Mouse (Mus musculus) thymus, adult 2 months (tissue): ENCODE data around the gene Il13. TPM values are rescaled to one million over a fixed set of nuclear protein-coding genes. Genes with fewer than 3 reads are reported as not detected.

ENCODE experiments used
- DNase-seq: peaks from one replicate; pipeline ENCODE4 v3.0.0; 2021
- H3K27ac ChIP-seq: fragments of 200-500 bp; 2 replicates; pipeline ENCODE4 v1.5.1; 2012; ENCODE audit warnings: low read length, control low read depth; ENCODE audit not compliant: control insufficient read depth, insufficient read depth
- H3K27me3 ChIP-seq: fragments of 200-500 bp; 2 replicates; pipeline ENCODE4 v1.6.1; 2012; ENCODE audit warnings: mild to moderate bottlenecking, low read length, moderate library complexity, mixed read lengths; ENCODE audit not compliant: control insufficient read depth, insufficient read depth
- H3K36me3 ChIP-seq: fragments of 200-500 bp; 2 replicates; pipeline ENCODE4 v1.6.1; 2012; ENCODE audit warnings: mild to moderate bottlenecking, low read length, moderate library complexity; ENCODE audit not compliant: control insufficient read depth, insufficient read depth
- H3K4me1 ChIP-seq: fragments of 200-500 bp; replicated peaks from 2 replicates; pipeline ENCODE4 v1.6.1; 2012; ENCODE audit warnings: low read length; ENCODE audit not compliant: control insufficient read depth, insufficient read depth
- H3K4me3 ChIP-seq: fragments of 200-500 bp; 2 replicates; pipeline ENCODE4 v1.5.1; 2012; ENCODE audit warnings: mild to moderate bottlenecking, low read length, control low read depth, moderate library complexity; ENCODE audit not compliant: control insufficient read depth, insufficient read depth
- CTCF ChIP-seq: fragments of 200-500 bp; IDR thresholded peaks from 2 replicates; pipeline ENCODE4 v1.5.1; 2012; ENCODE audit warnings: mild to moderate bottlenecking, control low read depth, low read length, moderate library complexity, borderline replicate concordance; ENCODE audit not compliant: control insufficient read depth, poor library complexity, insufficient read depth; ENCODE audit errors: extremely low read depth
- POLR2A ChIP-seq: fragments of 200-500 bp; IDR thresholded peaks from 2 replicates; pipeline ENCODE4 v1.6.1; 2012; ENCODE audit warnings: mild to moderate bottlenecking, low read length, control low read depth, moderate library complexity; ENCODE audit not compliant: control insufficient read depth, poor library complexity, insufficient read depth; ENCODE audit errors: extremely low read depth
- WGBS: fragments of 180-500 bp; shearing (Covaris S2); methylation state at CpG from one replicate; pipeline ENCODE4 v1.1.7; 2018; 5-methylcytosine and 5-hydroxymethylcytosine counted together
- polyA plus RNA-seq: library from polyadenylated mRNA; depleted of rRNA; stranded (reverse); fragments of >200 nt; gene quantifications from 2 replicates; pipeline ENCODE4 v1.2.3, GENCODE M21; 2012

Il13 gene
- polyA plus RNA-seq, 1 experiment = 10.4 TPM

GRCm38 (mm10) chr11:53635590-53636182, 1.2 kb upstream of the Il13 start:
- Histone ChIP-seq H3K36me3 (no peaks in the 10 kb centered on the region), H3K4me1 (peaks cover 9% of the 10 kb centered on the region), H3K27me3 (no peaks in the 10 kb centered on the region), H3K27ac (no peak overlapping the region), H3K4me3 (no peak overlapping the region)
- TF ChIP-seq CTCF (no peak), POLR2A (no peak)
- 72% methylated on average over 9 of the region's 9 CpGs for WGBS
- DNase-seq = no peak

DNA sequence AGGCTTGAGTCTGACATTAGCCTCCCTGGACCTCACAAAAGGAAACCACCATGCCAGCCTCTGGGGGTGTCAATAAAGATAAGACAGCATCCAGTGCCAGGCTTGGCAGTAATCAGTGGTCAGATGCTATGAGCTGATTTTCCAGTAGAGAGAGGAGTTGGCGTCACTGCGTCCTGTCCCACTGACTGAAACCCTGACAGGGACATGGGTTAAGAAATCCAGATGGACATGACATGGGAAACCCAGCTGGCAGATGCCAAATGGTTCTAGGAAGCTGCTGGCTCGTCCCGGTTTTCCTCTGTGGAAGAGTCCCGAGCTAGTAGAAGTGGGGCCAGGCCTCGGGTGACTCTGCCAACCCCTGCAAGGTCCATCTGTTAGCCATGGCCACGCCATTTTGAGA, 858 bp downstream of the Il13 start:
- DNase-seq = no peak
- TF ChIP-seq CTCF (no peak), POLR2A (no peak)
- Histone ChIP-seq H3K27ac (no peak overlapping the region), H3K4me3 (no peak overlapping the region), H3K27me3 (no peaks in the 10 kb centered on the region), H3K4me1 (peaks cover 9% of the 10 kb centered on the region), H3K36me3 (no peaks in the 10 kb centered on the region)
- WGBS = 94% methylated on average over 7 of the region's 7 CpGs

- H3K4me1 ChIP-seq = peaks cover 9% of the 10 kb centered on the region
- no peak for DNase-seq
- H3K27ac ChIP-seq = no peak overlapping the region
- no peaks in the 10 kb centered on the region for H3K27me3 ChIP-seq
- no peak overlapping the region for H3K4me3 ChIP-seq
- TF ChIP-seq CTCF = no peak
- no peak for TF ChIP-seq POLR2A
- 92% methylated on average over 14 of the region's 14 CpGs for WGBS
- H3K36me3 ChIP-seq = no peaks in the 10 kb centered on the region
These were observed 2.3 kb downstream of the Il13 start for GRCm38 (mm10) chr11:53632122-53632733.

DNA sequence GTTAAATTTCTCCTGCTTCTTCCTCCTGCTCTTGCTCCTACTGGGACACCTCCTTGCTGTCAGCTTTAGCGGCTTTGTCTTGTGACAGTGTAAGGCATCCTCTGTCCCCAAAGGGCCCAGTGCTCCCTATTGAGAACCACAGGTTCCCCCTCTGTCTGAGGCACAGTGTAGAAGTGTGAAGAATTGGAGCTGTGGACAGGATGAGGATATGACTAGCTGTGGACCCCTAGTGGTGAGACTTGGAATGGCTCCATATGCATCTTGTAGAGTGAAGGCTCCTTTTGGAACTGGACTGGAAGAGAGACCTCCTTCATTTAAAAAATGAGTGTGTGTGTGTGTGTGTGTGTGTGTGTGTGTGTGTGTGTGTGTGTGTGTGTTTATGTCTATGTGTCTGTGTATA, 6.6 kb downstream of the Il13 start:
- peak; percentile 72 for DNase-seq
- H3K27me3 ChIP-seq = no peaks in the 10 kb centered on the region
- no peak overlapping the region for H3K4me3 ChIP-seq
- no peaks in the 10 kb centered on the region for H3K36me3 ChIP-seq
- no peak overlapping the region for H3K27ac ChIP-seq
- 17% methylated on average over 1 of the region's 1 CpGs for WGBS
- no peaks in the 10 kb centered on the region for H3K4me1 ChIP-seq
- TF ChIP-seq CTCF (no peak), POLR2A (no peak)

GRCm38 (mm10) chr11:53626802-53627373, 7.6 kb downstream of the Il13 start:
- H3K27me3 ChIP-seq = no peaks in the 10 kb centered on the region
- 92% methylated on average over 17 of the region's 17 CpGs for WGBS
- no peaks in the 10 kb centered on the region for H3K4me1 ChIP-seq

DNA sequence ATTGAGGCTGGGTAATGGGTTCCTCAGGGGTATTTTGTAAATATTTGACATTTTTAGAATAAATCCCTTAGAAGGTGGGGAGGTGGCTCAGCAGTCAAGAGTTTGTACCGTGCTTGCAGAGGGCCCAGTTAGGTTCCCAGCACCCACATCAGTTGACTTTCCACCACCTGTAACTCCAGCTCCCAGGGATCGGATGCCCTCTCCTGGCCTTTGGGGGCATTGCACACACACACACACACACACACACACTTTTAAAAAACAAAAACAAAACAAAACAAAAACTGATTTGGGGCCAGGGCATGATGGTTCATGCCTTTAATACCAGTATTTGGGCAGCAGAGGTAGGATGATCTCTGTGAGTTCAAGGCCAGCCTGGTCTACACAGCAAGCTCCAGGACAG, 10.4 kb downstream of the Il13 start:
- 97% methylated on average over 2 of the region's 2 CpGs for WGBS
- Histone ChIP-seq H3K27ac (no peak overlapping the region), H3K36me3 (no peaks in the 10 kb centered on the region), H3K4me3 (no peak overlapping the region), H3K4me1 (no peaks in the 10 kb centered on the region), H3K27me3 (no peaks in the 10 kb centered on the region)
- TF ChIP-seq CTCF (no peak), POLR2A (no peak)
- no peak for DNase-seq

More at GRCm38 (mm10) chr11:53626802-53627373, 7.6 kb downstream of the Il13 start:
- TF ChIP-seq POLR2A = no peak
- no peak for TF ChIP-seq CTCF
- H3K27ac ChIP-seq = no peak overlapping the region
- no peak for DNase-seq
- H3K36me3 ChIP-seq = no peaks in the 10 kb centered on the region
- H3K4me3 ChIP-seq = no peak overlapping the region

DNA sequence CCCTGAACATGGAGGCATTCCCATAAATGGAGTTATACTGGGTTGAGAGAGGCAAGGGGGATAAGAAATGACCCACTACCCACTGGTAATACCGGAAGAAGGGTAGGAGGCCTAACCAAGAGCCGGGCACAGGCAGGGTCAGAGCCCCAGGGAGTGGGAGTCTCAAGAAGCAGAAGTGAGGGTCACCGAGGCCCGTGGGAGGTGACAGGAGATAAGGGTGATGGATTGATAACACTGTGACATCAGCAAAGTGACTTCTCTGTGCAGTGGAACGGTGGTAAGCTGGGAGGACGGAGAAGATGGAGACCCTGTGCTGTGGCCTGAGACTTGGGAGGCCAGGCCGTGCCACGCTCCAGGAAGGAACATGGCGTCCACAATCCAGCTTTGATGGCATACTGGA, 10.9 kb downstream of the Il13 start:
- Histone ChIP-seq H3K36me3 (no peaks in the 10 kb centered on the region), H3K27me3 (no peaks in the 10 kb centered on the region), H3K4me3 (no peak overlapping the region), H3K27ac (no peak overlapping the region), H3K4me1 (no peaks in the 10 kb centered on the region)
- no peak for TF ChIP-seq CTCF
- TF ChIP-seq POLR2A = no peak
- 92% methylated on average over 9 of the region's 9 CpGs for WGBS
- DNase-seq = no peak
